In genomic region chr14:27440921-27441320, GRCm38 (mm10) we compare ENCODE assay signal across 11 mouse cellular contexts. TPM values are rescaled to one million over a fixed set of nuclear protein-coding genes. Genes with fewer than 3 reads are reported as not detected.
DNase-seq lines count a peak whose midpoint lies in the region; ATAC-seq and TF ChIP-seq lines count a peak whose summit lies in the region.
"Had no signal": no experiment of that assay in that cellular context is flagged by ENCODE, and none has a peak within 500 bp of the region (broad histone marks: within the 10 kb centered on the region; RNA-seq: fewer than 3 reads in every experiment).

No protein-coding gene starts in this region.

- H3K9me3 ChIP-seq in hindbrain, postnatal 0 days (ENCODE audit: low read length): no peaks in the 10 kb centered on the region
- H3K9me3 ChIP-seq in hindbrain, embryonic 14.5 days (ENCODE audit: control insufficient read depth, low read length): no peaks in the 10 kb centered on the region
- no peaks in the 10 kb centered on the region for H3K9me3 ChIP-seq in midbrain, postnatal 0 days (ENCODE audit: low read length)
- no peaks in the 10 kb centered on the region for H3K9me3 ChIP-seq in midbrain, embryonic 15.5 days
- H3K9me3 ChIP-seq: heart, embryonic 13.5 days; limb, embryonic 15.5 days had no signal

- H3K27me3 ChIP-seq in hindbrain, postnatal 0 days (ENCODE audit: insufficient read depth, low read length): no peaks in the 10 kb centered on the region
- no peaks in the 10 kb centered on the region for H3K27me3 ChIP-seq in hindbrain, embryonic 14.5 days (ENCODE audit: control insufficient read depth, insufficient read depth, low read length)
- no peaks in the 10 kb centered on the region for H3K27me3 ChIP-seq in midbrain, postnatal 0 days (ENCODE audit: insufficient read depth, low read length)
- no peaks in the 10 kb centered on the region for H3K27me3 ChIP-seq in midbrain, embryonic 15.5 days (replicated peaks)
- H3K27me3 ChIP-seq in Patski: no peaks in the 10 kb centered on the region
- H3K27me3 ChIP-seq: heart, embryonic 13.5 days; limb, embryonic 15.5 days had no signal

- H3K4me1 ChIP-seq in hindbrain, postnatal 0 days (ENCODE audit: insufficient read depth, low read length): no peaks in the 10 kb centered on the region
- no peaks in the 10 kb centered on the region for H3K4me1 ChIP-seq in hindbrain, embryonic 14.5 days (replicated peaks; ENCODE audit: control insufficient read depth, insufficient read depth, low read length)
- no peaks in the 10 kb centered on the region for H3K4me1 ChIP-seq in midbrain, postnatal 0 days (ENCODE audit: insufficient read depth, low read length)
- H3K4me1 ChIP-seq in midbrain, embryonic 15.5 days: no peaks in the 10 kb centered on the region
- H3K4me1 ChIP-seq: heart, embryonic 13.5 days; limb, embryonic 15.5 days had no signal

- ATAC-seq in hindbrain, postnatal 0 days: no peak
- ATAC-seq in hindbrain, embryonic 14.5 days (ENCODE audit: low FRiP score): no peak
- no peak for ATAC-seq in midbrain, postnatal 0 days (ENCODE audit: low FRiP score)
- no peak for ATAC-seq in midbrain, embryonic 15.5 days (replicated peaks)
- no peak for ATAC-seq in Patski

- in situ Hi-C loops in Patski (cut with MboI; ENCODE audit: low pct_unique_long_range_greater_than_20kb): no loop called here

- CTCF ChIA-PET in Patski (lab: Charles Lee): interaction anchor here (1.0 to 2.3 kb wide), 4 partner anchors 33 to 254 kb away, joined by 3 to 8 read pairs (median 4); no protein-coding TSS in a partner anchor

- no peak overlapping the region for H3K9ac ChIP-seq in hindbrain, postnatal 0 days (replicated peaks; ENCODE audit: low read length)
- no peak overlapping the region for H3K9ac ChIP-seq in hindbrain, embryonic 14.5 days
- H3K9ac ChIP-seq in midbrain, postnatal 0 days (replicated peaks; ENCODE audit: low read length, poor library complexity, severe bottlenecking): no peak overlapping the region
- no peak overlapping the region for H3K9ac ChIP-seq in midbrain, embryonic 15.5 days
- H3K9ac ChIP-seq: heart, embryonic 13.5 days; limb, embryonic 15.5 days had no signal

- no peak overlapping the region for H3K4me3 ChIP-seq in hindbrain, postnatal 0 days (ENCODE audit: low read length)
- H3K4me3 ChIP-seq in hindbrain, embryonic 14.5 days (replicated peaks; ENCODE audit: low read length): no peak overlapping the region
- no peak overlapping the region for H3K4me3 ChIP-seq in midbrain, postnatal 0 days (ENCODE audit: low read depth, low read length)
- H3K4me3 ChIP-seq in midbrain, embryonic 15.5 days: no peak overlapping the region
- H3K4me3 ChIP-seq: heart, embryonic 13.5 days; limb, embryonic 15.5 days had no signal

- POLR2A ChIA-PET in Patski (lab: Charles Lee): no interaction called here

- TF ChIP-seq CTCF in hindbrain, postnatal 0 days (IDR thresholded peaks at IDR 0.05; ENCODE audit: low read depth): peak; percentile 45
- peak; percentile 56 for TF ChIP-seq CTCF in midbrain, postnatal 0 days (IDR thresholded peaks at IDR 0.05)
- peak; percentile 64 for TF ChIP-seq CTCF in Patski (IDR thresholded peaks at IDR 0.05)

- no peak overlapping the region for H3K27ac ChIP-seq in hindbrain, postnatal 0 days
- H3K27ac ChIP-seq in hindbrain, embryonic 14.5 days: no peak overlapping the region
- no peak overlapping the region for H3K27ac ChIP-seq in midbrain, postnatal 0 days (ENCODE audit: low read depth, low read length)
- no peak overlapping the region for H3K27ac ChIP-seq in midbrain, embryonic 15.5 days
- H3K27ac ChIP-seq: heart, embryonic 13.5 days; limb, embryonic 15.5 days had no signal

- H3K36me3 ChIP-seq in hindbrain, postnatal 0 days (ENCODE audit: insufficient read depth, low read length): peaks cover 7% of the 10 kb centered on the region
- peaks cover 51% of the 10 kb centered on the region for H3K36me3 ChIP-seq in hindbrain, embryonic 14.5 days (replicated peaks; ENCODE audit: control insufficient read depth, insufficient read depth)
- H3K36me3 ChIP-seq in midbrain, postnatal 0 days (ENCODE audit: insufficient read depth, low read length): peaks cover 14% of the 10 kb centered on the region; the same call in 1 of the 2 replicates
- H3K36me3 ChIP-seq in midbrain, embryonic 15.5 days (replicated peaks): peaks cover 17% of the 10 kb centered on the region; the same call in 1 of the 2 replicates

- H3K4me2 ChIP-seq in hindbrain, postnatal 0 days (ENCODE audit: low read depth, low read length): no peak overlapping the region
- H3K4me2 ChIP-seq in hindbrain, embryonic 14.5 days (replicated peaks): no peak overlapping the region
- no peak overlapping the region for H3K4me2 ChIP-seq in midbrain, postnatal 0 days (ENCODE audit: low read depth, low read length, poor library complexity, severe bottlenecking)
- H3K4me2 ChIP-seq in midbrain, embryonic 15.5 days: no peak overlapping the region
- H3K4me2 ChIP-seq: heart, embryonic 13.5 days; limb, embryonic 15.5 days had no signal

- DNase-seq in hindbrain, postnatal 0 days (ENCODE audit: low spot score): peak; percentile 17
- DNase-seq in hindbrain, embryonic 14.5 days (ENCODE audit: low spot score): no peak
- peak; percentile 10 for DNase-seq in midbrain, postnatal 0 days (ENCODE audit: low spot score)
- DNase-seq in Patski (ENCODE audit: low read depth, low spot score): no peak
- DNase-seq in naive thymus-derived CD4-positive, alpha-beta T cell, adult 2 months (ENCODE audit: low read depth): peak; percentile 57
- no peak for DNase-seq in adrenal gland, adult 2 months
- no peak for DNase-seq in Muller cell, postnatal 12 days (ENCODE audit: inconsistent ontology term)
- DNase-seq: cerebellum, adult 11-12 months had no signal

RNA-seq across cellular contexts. Expression of gene Fam208a, which starts 12.3 kb away (rescaled TPM):
- total RNA-seq in hindbrain, postnatal 0 days (2014; rRNA removed): 24.7 and 27.1 TPM in 2 replicates
- polyA plus RNA-seq in hindbrain, postnatal 0 days (2015; fragmentation: Nextera tagmentation; extraction: Ambion mirVana): 8.2 and 9.1 TPM in 2 replicates
- 14.0 and 18.3 TPM in 2 replicates for polyA plus RNA-seq in hindbrain, embryonic 14.5 days (2014; fragmentation: Nextera tagmentation; extraction: Ambion mirVana)
- 32.9 and 45.7 TPM in 2 replicates for total RNA-seq in midbrain, postnatal 0 days (2014; rRNA removed)
- polyA plus RNA-seq in midbrain, postnatal 0 days (2015; fragmentation: Nextera tagmentation; extraction: Ambion mirVana): 7.0 and 10.0 TPM in 2 replicates
- polyA plus RNA-seq in midbrain, embryonic 15.5 days (2015; fragmentation: Nextera tagmentation; extraction: Ambion mirVana): 16.7 and 18.6 TPM in 2 replicates
- polyA plus RNA-seq in Patski (2021): 11.7 TPM
- 10 to 100 TPM; 17.9 to 20.8 TPM for total RNA-seq in adrenal gland, adult 2 months (2021)
- polyA plus RNA-seq in adrenal gland, adult 2 months (2012; rRNA removed): 1.8 and 2.1 TPM in 2 replicates

Comparison
In these comparisons a context has a peak if more than half of its experiments do, and no peak if none do; other contexts are left out.
1. DNase-seq: peak in hindbrain, postnatal 0 days (single experiment), midbrain, postnatal 0 days (single experiment) and naive thymus-derived CD4-positive, alpha-beta T cell, adult 2 months (single experiment); none in hindbrain, embryonic 14.5 days (single experiment), Patski (single experiment), adrenal gland, adult 2 months (single experiment) and Muller cell, postnatal 12 days (single experiment).
2. Peak in every context shown above with its lines, with median percentiles within 50 percentile points of each other: CTCF ChIP-seq.